Mouse (Mus musculus) cerebellum, postnatal 10 days (tissue): ENCODE results near the gene Mdc1.

Experiments
- DNase-seq, 2 experiments: peaks; one replicate each; pipeline ENCODE4 v3.0.0; 2021; ENCODE audit warnings: mixed read lengths in 2 of 2

Mdc1 gene

DNA sequence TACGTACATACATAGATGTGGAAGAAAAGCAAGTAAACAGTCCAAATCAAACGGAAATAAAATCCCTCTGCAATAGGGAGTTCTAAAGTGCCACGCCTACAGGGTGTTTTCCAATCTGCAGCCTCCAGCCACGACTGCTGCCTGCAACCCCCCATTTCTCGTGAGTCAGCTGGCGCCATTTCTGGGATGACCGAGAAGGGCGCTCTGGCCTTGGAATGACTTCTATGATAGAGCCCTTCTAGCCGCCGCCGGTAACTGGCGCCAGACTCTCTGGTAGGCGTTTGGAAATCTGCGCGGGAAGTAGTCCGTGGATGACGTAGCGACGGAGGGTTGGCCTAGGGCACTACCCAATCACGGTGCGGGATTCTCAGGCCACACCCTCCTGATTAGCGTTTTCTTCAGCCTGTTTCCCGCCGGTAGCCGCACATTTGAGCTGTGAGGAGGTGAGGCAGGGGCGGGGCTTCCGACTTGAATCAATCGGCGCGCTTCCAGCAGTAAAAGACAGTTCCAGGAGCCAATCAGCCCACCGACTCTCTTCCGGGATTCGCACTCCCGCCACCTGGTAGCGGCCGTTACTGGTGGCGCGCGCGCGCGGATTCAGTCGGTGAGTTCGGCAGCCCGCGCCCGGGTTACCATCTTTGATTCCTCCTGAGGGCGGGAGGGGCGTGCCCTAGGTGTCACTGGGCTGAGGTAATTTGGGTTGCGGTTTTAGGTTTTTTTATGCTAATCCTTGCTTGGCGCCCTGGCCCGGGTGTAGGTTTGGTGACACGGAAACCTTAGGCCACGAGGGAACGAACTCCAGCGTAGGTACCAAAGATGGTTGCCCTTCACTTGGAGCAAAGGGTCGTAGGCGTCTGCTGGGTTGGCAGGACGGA is at the start of gene Mdc1:
Gene Mdc1, plus strand, starts transcription at position 440 of the 875 bp plus-strand sequence.
- peak; percentile 99 for DNase-seq

- no peak for DNase-seq
Measured at GRCm38 (mm10) chr17:35792837-35793236, 48.5 kb upstream of the Mdc1 start.

DNA sequence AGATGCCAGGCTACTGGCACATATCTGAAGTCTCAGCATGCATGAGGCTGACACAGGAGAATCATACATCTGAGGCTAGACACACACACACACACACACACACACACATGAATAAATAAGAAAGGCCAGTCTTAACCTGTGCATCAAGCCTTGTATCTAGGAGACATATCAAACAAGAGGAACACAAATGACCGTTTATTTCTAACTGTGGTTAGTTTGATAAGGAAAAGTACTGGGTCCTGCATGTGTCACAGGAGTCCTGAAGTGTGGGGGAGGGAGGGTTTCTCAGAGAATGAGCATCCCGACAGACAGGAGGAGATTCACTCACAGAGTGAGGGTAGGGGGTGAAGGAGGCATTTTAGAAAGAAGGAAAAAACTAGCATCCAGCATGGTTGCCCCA is 46.2 kb upstream of the Mdc1 start:
- no peak for DNase-seq

- no peak for DNase-seq
Measured at GRCm38 (mm10) chr17:35795656-35796055, 45.7 kb upstream of the Mdc1 start.

GRCm38 (mm10) chr17:35796835-35797234 is 44.5 kb upstream of the Mdc1 start:
- DNase-seq = no peak

- no peak for DNase-seq
Measured at GRCm38 (mm10) chr17:35800905-35801304, 40.4 kb upstream of the Mdc1 start.

DNA sequence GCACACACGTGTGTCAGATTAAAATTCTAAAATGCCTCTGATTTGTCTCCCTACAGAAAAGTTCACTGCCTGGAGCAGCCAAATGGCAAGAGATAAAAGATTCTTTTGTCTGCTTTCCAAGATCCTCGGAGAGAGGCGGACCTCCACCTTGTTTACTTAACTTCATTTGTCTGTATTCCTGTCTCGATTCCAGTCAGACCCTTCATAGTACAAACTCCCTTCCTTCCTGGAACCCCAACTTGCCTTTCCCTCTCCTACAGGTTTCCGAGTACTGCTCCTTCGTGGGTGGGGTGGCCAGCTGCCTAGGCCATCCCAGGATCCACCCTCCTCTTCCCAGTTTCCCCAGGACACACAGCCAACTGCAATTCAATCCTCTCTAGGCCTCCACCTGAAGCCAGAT is 38.3 kb upstream of the Mdc1 start:
- DNase-seq = no peak

DNA sequence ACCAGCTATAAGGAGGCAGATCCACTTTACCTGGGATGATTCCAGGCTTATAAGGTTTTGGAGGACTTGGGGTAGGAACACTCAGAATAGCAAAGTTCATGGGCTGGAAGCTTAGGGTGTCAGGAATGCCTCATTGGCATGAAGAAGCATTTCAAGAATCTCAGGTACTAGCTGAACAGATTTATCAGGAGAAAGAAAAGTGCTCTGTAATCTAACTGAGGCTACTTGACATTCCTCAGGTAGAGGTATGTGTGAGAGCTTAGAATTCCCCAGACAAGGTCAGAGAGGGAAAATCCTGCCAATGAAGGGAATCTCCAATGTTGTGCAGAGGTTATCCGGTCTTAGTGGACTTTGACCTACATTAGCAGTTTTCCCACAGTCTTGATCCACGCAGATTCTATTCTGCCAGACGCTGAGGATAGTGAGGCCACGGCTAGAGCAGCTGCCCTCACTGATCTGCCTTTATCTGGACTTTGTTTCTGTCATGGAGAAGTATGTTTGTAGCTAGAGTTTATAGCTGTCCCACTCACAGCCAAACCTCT is 37.4 kb upstream of the Mdc1 start:
- DNase-seq = no peak

GRCm38 (mm10) chr17:35808073-35808472 is 33.2 kb upstream of the Mdc1 start:
- no peak for DNase-seq

DNA sequence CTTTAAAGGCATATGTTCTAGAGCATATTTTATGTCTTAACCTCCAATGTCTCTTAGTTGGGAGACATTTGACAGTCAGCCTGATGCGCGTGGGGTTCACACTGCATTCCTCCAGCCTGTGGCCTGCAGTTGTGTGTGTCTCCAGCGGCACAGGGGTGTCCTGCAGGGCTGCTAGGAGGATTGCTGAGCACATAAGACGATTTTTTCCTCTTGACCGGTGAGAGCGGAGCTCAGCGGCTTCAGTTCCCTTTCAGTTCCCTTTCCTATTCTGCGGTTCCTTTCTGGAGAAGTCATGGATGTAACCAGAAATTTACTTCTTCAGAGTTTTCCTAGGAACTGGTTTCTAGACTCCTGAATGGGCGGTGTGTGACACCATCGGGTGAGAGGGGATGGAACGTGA is 31.9 kb upstream of the Mdc1 start:
- no peak for DNase-seq

- no peak for DNase-seq
Measured at GRCm38 (mm10) chr17:35810900-35811648, 30.2 kb upstream of the Mdc1 start.

GRCm38 (mm10) chr17:35812307-35812706 is 29.0 kb upstream of the Mdc1 start:
- DNase-seq = no peak

DNA sequence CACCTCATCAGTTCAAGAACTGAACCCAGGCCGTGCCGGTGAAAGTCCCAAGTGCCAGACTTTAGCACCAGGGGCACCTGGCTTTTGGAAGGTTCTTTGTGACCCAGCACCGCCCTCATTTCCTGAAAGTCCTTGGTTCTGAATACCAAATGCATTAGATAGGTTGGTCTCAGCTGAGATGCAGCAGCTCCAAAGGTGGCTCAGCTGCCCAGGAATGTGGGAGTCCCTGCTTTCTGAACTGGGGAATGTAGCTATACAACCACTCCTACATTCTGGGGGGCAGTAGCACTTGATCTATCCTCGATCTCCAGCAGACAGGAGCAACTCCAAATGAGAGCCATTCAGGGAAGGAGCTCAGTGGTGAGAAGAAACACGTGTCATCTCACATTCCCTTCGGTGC is 28.6 kb upstream of the Mdc1 start:
- DNase-seq = no peak

DNA sequence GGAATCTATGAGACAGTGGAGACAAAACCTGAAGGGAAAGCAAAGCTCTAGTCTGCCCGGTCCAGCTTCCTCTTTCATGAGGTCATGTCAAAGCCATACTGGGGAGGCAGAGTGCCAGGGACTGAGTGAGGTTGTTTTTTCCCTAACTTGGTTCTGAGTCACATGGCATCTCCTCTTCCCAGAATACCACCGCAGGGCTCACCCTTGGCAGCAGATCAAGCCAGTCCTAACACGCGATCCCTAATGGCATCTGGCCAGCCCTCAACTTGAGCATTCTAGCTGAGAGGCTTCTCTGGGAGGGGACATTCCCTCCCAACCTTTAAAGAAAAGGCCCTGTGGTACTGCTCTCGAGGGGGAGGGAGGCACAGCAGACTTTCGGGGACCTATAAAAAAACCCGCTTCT is 28.1 kb upstream of the Mdc1 start:
- peak; percentile 75 to 79 for DNase-seq

GRCm38 (mm10) chr17:35813653-35814052 is 27.7 kb upstream of the Mdc1 start:
- DNase-seq = no peak

DNA sequence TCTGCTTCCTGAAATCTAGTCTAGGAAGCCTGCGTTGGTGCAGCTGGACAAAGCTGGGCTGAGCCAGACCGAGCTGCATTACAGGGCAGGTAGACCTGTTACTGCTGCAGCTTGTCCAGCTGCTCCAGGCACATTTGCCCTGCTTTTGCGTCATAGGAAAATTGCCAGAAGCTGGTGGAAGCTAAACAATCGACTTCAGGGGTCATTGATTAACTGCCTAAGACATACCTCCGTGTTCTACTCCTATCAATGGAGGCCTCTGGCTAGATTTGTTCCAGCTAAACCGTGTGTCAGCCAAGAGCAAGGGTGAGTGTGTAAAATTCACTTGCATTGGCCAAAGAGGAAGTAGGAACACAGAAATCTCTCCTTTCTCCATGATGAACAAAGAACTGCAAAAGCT is 26.6 kb upstream of the Mdc1 start:
- DNase-seq = no peak

GRCm38 (mm10) chr17:35815836-35816235 is 25.5 kb upstream of the Mdc1 start:
- DNase-seq = no peak

- DNase-seq = no peak
Measured at GRCm38 (mm10) chr17:35816686-35817085, 24.6 kb upstream of the Mdc1 start.

DNA sequence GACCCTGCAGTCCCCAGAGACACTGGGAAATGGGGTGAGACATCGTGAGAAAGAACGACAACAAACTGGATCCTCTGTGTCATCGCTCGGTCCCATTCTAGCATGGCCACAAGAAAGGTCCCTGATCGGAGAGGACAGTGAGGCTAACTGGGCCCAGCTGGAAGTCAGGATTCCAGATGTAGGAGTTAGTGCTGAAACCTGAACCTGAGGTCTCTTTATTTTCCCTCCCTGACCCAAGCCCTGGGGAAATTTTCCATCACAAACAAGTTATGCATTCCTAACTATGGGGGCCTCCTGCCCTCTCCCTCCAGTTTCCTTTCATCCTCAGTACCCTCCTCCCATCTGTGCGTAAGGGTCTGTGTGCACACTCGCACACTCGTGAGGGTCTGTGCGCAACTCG is 24.1 kb upstream of the Mdc1 start:
- DNase-seq = no peak

- DNase-seq = no peak
Measured at GRCm38 (mm10) chr17:35820111-35820510, 21.2 kb upstream of the Mdc1 start.

GRCm38 (mm10) chr17:35821439-35822430 is 19.6 kb upstream of the Mdc1 start, which contains the start of gene Ier3:
Gene Ier3 (plus strand): TSS chr17:35821684.
- peak; percentile 81 to 86 for DNase-seq

DNA sequence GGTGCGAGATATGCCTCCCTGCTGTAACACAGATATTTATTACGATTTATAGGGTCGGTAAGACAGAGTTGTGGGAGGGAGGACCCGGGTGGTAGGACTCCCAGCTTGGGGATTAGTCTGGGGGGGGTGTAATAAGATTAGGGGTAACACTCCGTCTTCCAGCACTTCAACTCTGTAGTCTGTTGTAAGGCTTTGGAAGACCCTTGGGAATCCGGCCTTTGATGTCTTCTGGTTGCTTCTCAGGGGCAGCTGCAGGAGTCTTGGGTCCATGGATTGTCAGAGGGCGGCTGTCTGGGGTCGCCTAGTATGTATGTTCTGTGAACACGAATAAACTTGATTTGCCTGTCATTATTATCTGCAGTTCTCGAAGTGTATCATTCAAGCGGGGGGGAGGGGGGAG is 18.8 kb upstream of the Mdc1 start:
- DNase-seq = no peak
